Mouse (Mus musculus) neural tube, embryonic 12.5 days (tissue): ENCODE results near the gene St6galnac3. TPM values are rescaled to one million over a fixed set of nuclear protein-coding genes. Genes with fewer than 3 reads are reported as not detected.

ENCODE experiments used
- ATAC-seq: fragments of 200-750 bp; cut with Nextera tagmentation; 2 replicates; pipeline ENCODE4 v1.8.0; 2017; ENCODE audit warnings: low read depth, mild to moderate bottlenecking, moderate TSS enrichment, moderate library complexity; ENCODE audit not compliant: low FRiP score
- H3K27ac ChIP-seq: fragments of 300-500 bp; sonication (generic); 2 replicates; pipeline ENCODE4 v1.5.1; 2016
- H3K27me3 ChIP-seq: fragments of 300-500 bp; sonication (generic); replicated peaks from 2 replicates; pipeline ENCODE4 v1.6.1; 2016; ENCODE audit warnings: mild to moderate bottlenecking
- H3K36me3 ChIP-seq: fragments of 300-500 bp; sonication (generic); 2 replicates; pipeline ENCODE4 v1.6.1; 2016; ENCODE audit warnings: mild to moderate bottlenecking
- H3K4me1 ChIP-seq: fragments of 300-500 bp; sonication (generic); 2 replicates; pipeline ENCODE4 v1.6.1; 2016
- H3K4me2 ChIP-seq: fragments of 300-500 bp; sonication (generic); replicated peaks from 2 replicates; pipeline ENCODE4 v1.6.1; 2016; ENCODE audit warnings: mild to moderate bottlenecking
- H3K4me3 ChIP-seq: fragments of 300-500 bp; sonication (generic); 2 replicates; pipeline ENCODE4 v1.5.1; 2016
- H3K9ac ChIP-seq: fragments of 300-500 bp; sonication (generic); 2 replicates; pipeline ENCODE4 v1.6.1; 2016; ENCODE audit warnings: mild to moderate bottlenecking
- H3K9me3 ChIP-seq: fragments of 300-500 bp; sonication (generic); 2 replicates; pipeline ENCODE4 v1.6.1; 2016; ENCODE audit warnings: mild to moderate bottlenecking
- WGBS: fragments of 180-500 bp; shearing (Covaris S2); methylation state at CpG from one replicate; pipeline ENCODE4 v1.1.7; 2016; 5-methylcytosine and 5-hydroxymethylcytosine counted together
- polyA plus RNA-seq: library from polyadenylated mRNA; unstranded; fragments of >200 nt; fragmentation: Nextera tagmentation; extraction: Ambion mirVana; gene quantifications from 2 replicates; pipeline ENCODE4 v1.2.1, GENCODE M21; 2016

The St6galnac3 gene
- polyA plus RNA-seq, 1 experiment from 2014 or later, result 34.8 TPM

- no peaks in the 10 kb centered on the region for H3K27me3 ChIP-seq
- H3K9me3 ChIP-seq, result no peaks in the 10 kb centered on the region
- H3K4me1 ChIP-seq, result peaks cover 2% of the 10 kb centered on the region; the same call in 1 of the 2 replicates
- H3K36me3 ChIP-seq, result no peaks in the 10 kb centered on the region
- 81% methylated on average over 7 of the region's 7 CpGs for WGBS
- no peak overlapping the region for H3K27ac ChIP-seq
- no peak for ATAC-seq
- no peak overlapping the region for H3K4me3 ChIP-seq
- H3K4me2 ChIP-seq, result no peak overlapping the region
- H3K9ac ChIP-seq, result no peak overlapping the region
Measured at GRCm38 (mm10) chr3:153636804-153637153, 88.2 kb downstream of the St6galnac3 start.

GRCm38 (mm10) chr3:153636094-153636803, 88.7 kb downstream of the St6galnac3 start:
- Histone ChIP-seq H3K27me3 (no peaks in the 10 kb centered on the region), H3K4me2 (no peak overlapping the region), H3K4me3 (no peak overlapping the region), H3K4me1 (no peaks in the 10 kb centered on the region; the same call in 1 of the 2 replicates), H3K27ac (no peak overlapping the region), H3K9ac (no peak overlapping the region), H3K36me3 (no peaks in the 10 kb centered on the region), H3K9me3 (no peaks in the 10 kb centered on the region)
- ATAC-seq, result no peak
- 68% methylated on average over 2 of the region's 2 CpGs for WGBS

- no peak for ATAC-seq
Measured at GRCm38 (mm10) chr3:153631988-153632672, 92.8 kb downstream of the St6galnac3 start.

GRCm38 (mm10) chr3:153626237-153626636, 98.7 kb downstream of the St6galnac3 start:
- H3K27ac ChIP-seq, result no peak overlapping the region
- WGBS, result 85% methylated on average over 5 of the region's 5 CpGs
- H3K4me2 ChIP-seq, result no peak overlapping the region
- no peaks in the 10 kb centered on the region for H3K9me3 ChIP-seq
- H3K27me3 ChIP-seq, result no peaks in the 10 kb centered on the region
- no peak overlapping the region for H3K4me3 ChIP-seq
- no peaks in the 10 kb centered on the region; the same call in 1 of the 2 replicates for H3K4me1 ChIP-seq
- no peaks in the 10 kb centered on the region for H3K36me3 ChIP-seq
- ATAC-seq, result no peak
- H3K9ac ChIP-seq, result no peak overlapping the region

More at GRCm38 (mm10) chr3:153631988-153632672, 92.8 kb downstream of the St6galnac3 start:
- Histone ChIP-seq H3K36me3 (no peaks in the 10 kb centered on the region), H3K9me3 (no peaks in the 10 kb centered on the region), H3K4me3 (no peak overlapping the region), H3K4me2 (no peak overlapping the region), H3K27ac (no peak overlapping the region), H3K4me1 (no peaks in the 10 kb centered on the region; the same call in 1 of the 2 replicates), H3K27me3 (no peaks in the 10 kb centered on the region), H3K9ac (no peak overlapping the region)
- 81% methylated on average over 10 of the region's 10 CpGs for WGBS

- H3K9me3 ChIP-seq, result no peaks in the 10 kb centered on the region
- H3K36me3 ChIP-seq, result 0 out of 2 replicates have a peak, but pooled peaks cover 5% of the 10 kb centered on the region
- no peak overlapping the region for H3K4me3 ChIP-seq
- no peak overlapping the region for H3K4me2 ChIP-seq
- 89% methylated on average over 7 of the region's 7 CpGs for WGBS
- ATAC-seq, result no peak
- peaks cover 9% of the 10 kb centered on the region; the same call in 1 of the 2 replicates for H3K4me1 ChIP-seq
- no peak overlapping the region for H3K27ac ChIP-seq
- H3K27me3 ChIP-seq, result no peaks in the 10 kb centered on the region
- no peak overlapping the region for H3K9ac ChIP-seq
Measured at GRCm38 (mm10) chr3:153618976-153619375, 106.0 kb downstream of the St6galnac3 start.

GRCm38 (mm10) chr3:153616849-153617248, 108.1 kb downstream of the St6galnac3 start:
- WGBS, result 59% methylated on average over 8 of the region's 8 CpGs
- ATAC-seq, result no peak
- 0 out of 2 replicates have a peak, but pooled peaks cover 5% of the 10 kb centered on the region for H3K36me3 ChIP-seq

GRCm38 (mm10) chr3:153610239-153610638, 114.7 kb downstream of the St6galnac3 start:
- 88% methylated on average over 13 of the region's 13 CpGs for WGBS
- H3K4me3 ChIP-seq, result no peak overlapping the region

More at GRCm38 (mm10) chr3:153616849-153617248, 108.1 kb downstream of the St6galnac3 start:
- H3K9ac ChIP-seq, result no peak overlapping the region
- H3K27me3 ChIP-seq, result no peaks in the 10 kb centered on the region
- no peaks in the 10 kb centered on the region for H3K9me3 ChIP-seq
- no peak overlapping the region for H3K4me2 ChIP-seq
- H3K4me1 ChIP-seq, result peaks cover 9% of the 10 kb centered on the region; the same call in 1 of the 2 replicates
- no peak overlapping the region for H3K27ac ChIP-seq
- no peak overlapping the region for H3K4me3 ChIP-seq

GRCm38 (mm10) chr3:153606331-153606730, 118.6 kb downstream of the St6galnac3 start:
- ATAC-seq, result no peak

More at GRCm38 (mm10) chr3:153610239-153610638, 114.7 kb downstream of the St6galnac3 start:
- Histone ChIP-seq H3K4me1 (peaks cover 11% of the 10 kb centered on the region), H3K9me3 (no peaks in the 10 kb centered on the region), H3K36me3 (no peaks in the 10 kb centered on the region), H3K4me2 (no peak overlapping the region), H3K27ac (no peak overlapping the region), H3K27me3 (no peaks in the 10 kb centered on the region), H3K9ac (no peak overlapping the region)
- ATAC-seq, result no peak

GRCm38 (mm10) chr3:153605767-153606098, 119.2 kb downstream of the St6galnac3 start:
- Histone ChIP-seq H3K36me3 (no peaks in the 10 kb centered on the region), H3K4me2 (peak overlapping the region; percentile 49), H3K4me3 (no peak overlapping the region), H3K27ac (peak overlapping the region; percentile 65), H3K9me3 (no peaks in the 10 kb centered on the region), H3K9ac (no peak overlapping the region), H3K4me1 (peaks cover 25% of the 10 kb centered on the region), H3K27me3 (no peaks in the 10 kb centered on the region)
- WGBS, result 18% methylated on average over 11 of the region's 11 CpGs
- ATAC-seq, result no peak; the same call in 1 of the 2 replicates

More at GRCm38 (mm10) chr3:153606331-153606730, 118.6 kb downstream of the St6galnac3 start:
- Histone ChIP-seq H3K9ac (no peak overlapping the region), H3K27me3 (no peaks in the 10 kb centered on the region), H3K4me2 (peak overlapping the region; percentile 49), H3K36me3 (no peaks in the 10 kb centered on the region), H3K4me1 (peaks cover 25% of the 10 kb centered on the region), H3K27ac (0 out of 2 replicates have a peak overlapping the region, but pooled peaks have one; percentile 3), H3K9me3 (no peaks in the 10 kb centered on the region), H3K4me3 (no peak overlapping the region)
- WGBS, result 50% methylated on average over 3 of the region's 3 CpGs

GRCm38 (mm10) chr3:153605089-153605766, 119.7 kb downstream of the St6galnac3 start:
- peak; percentile 93 for ATAC-seq
- Histone ChIP-seq H3K27ac (peak overlapping the region; percentile 65), H3K4me3 (no peak overlapping the region), H3K4me1 (peaks cover 25% of the 10 kb centered on the region), H3K27me3 (no peaks in the 10 kb centered on the region), H3K36me3 (no peaks in the 10 kb centered on the region), H3K9ac (no peak overlapping the region), H3K9me3 (no peaks in the 10 kb centered on the region), H3K4me2 (peak overlapping the region; percentile 49)
- 23% methylated on average over 19 of the region's 19 CpGs for WGBS

- Histone ChIP-seq H3K27ac (no peak overlapping the region), H3K4me2 (no peak overlapping the region), H3K27me3 (no peaks in the 10 kb centered on the region), H3K36me3 (no peaks in the 10 kb centered on the region), H3K9ac (no peak overlapping the region), H3K9me3 (no peaks in the 10 kb centered on the region), H3K4me1 (peaks cover 9% of the 10 kb centered on the region), H3K4me3 (no peak overlapping the region)
- no peak for ATAC-seq
- WGBS, result 75% methylated on average over 2 of the region's 2 CpGs
Measured at GRCm38 (mm10) chr3:153599179-153599578, 125.8 kb downstream of the St6galnac3 start.

- Histone ChIP-seq H3K27me3 (no peaks in the 10 kb centered on the region), H3K4me3 (no peak overlapping the region), H3K9ac (no peak overlapping the region), H3K36me3 (no peaks in the 10 kb centered on the region), H3K27ac (no peak overlapping the region), H3K4me1 (peaks cover 9% of the 10 kb centered on the region; the same call in 1 of the 2 replicates), H3K9me3 (no peaks in the 10 kb centered on the region), H3K4me2 (no peak overlapping the region)
- 88% methylated on average over 6 of the region's 6 CpGs for WGBS
- ATAC-seq, result no peak
Measured at GRCm38 (mm10) chr3:153598631-153599030, 126.3 kb downstream of the St6galnac3 start.
